Mouse (Mus musculus): ENCODE data around the gene Vps16. TPM values are rescaled to one million over a fixed set of nuclear protein-coding genes. Genes with fewer than 3 reads are reported as not detected.

Vps16 gene
- polyA plus RNA-seq, 1 experiment from 2014 or later, result 99.9 TPM

- Histone ChIP-seq H3K4me1 (replicated peaks) (peaks cover 14% of the 10 kb centered on the region), H3K9ac (no peak overlapping the region), H3K9me3 (no peaks in the 10 kb centered on the region), H3K4me3 (no peak overlapping the region), H3K36me3 (no peaks in the 10 kb centered on the region), H3K4me2 (no peak overlapping the region), H3K27me3 (peaks cover 22% of the 10 kb centered on the region), H3K27ac (no peak overlapping the region)
- ATAC-seq (ENCODE audit: low FRiP score), result no peak
- WGBS, result 86% methylated on average over 4 of the region's 4 CpGs
These were observed 22.2 kb upstream of the Vps16 start for GRCm38 (mm10) chr2:130401891-130402290.

- Histone ChIP-seq H3K4me1 (replicated peaks) (peaks cover 5% of the 10 kb centered on the region; the same call in 1 of the 2 replicates), H3K9ac (no peak within 1 kb of the TSS), H3K27me3 (peaks cover 4% of the 10 kb centered on the region; the same call in 1 of the 2 replicates), H3K9me3 (no peaks in the 10 kb centered on the region), H3K36me3 (no peaks in the 10 kb centered on the region), H3K4me2 (no peak within 1 kb of the TSS), H3K27ac (no peak within 1 kb of the TSS), H3K4me3 (no peak within 1 kb of the TSS)
- ATAC-seq (ENCODE audit: low FRiP score), result no peak
- WGBS, result 91% methylated on average over 1 of the region's 1 CpGs
These were observed 19.2 kb upstream of the Vps16 start, which contains the start of the genes Gm28372 and 1700020A23Rik for GRCm38 (mm10) chr2:130404939-130405338. TSS of gene Gm28372 (plus strand) at chr2:130405239. TSS of gene 1700020A23Rik (plus strand) at chr2:130405259.

GRCm38 (mm10) chr2:130406178-130406577, 18.0 kb upstream of the Vps16 start, which contains the start of gene Tmem239:
TSS of gene Tmem239 (plus strand) at chr2:130406478.
- no peaks in the 10 kb centered on the region for H3K9me3 ChIP-seq
- no peak within 1 kb of the TSS for H3K9ac ChIP-seq
- ATAC-seq (ENCODE audit: low FRiP score), result no peak
- no peak within 1 kb of the TSS for H3K4me2 ChIP-seq
- no peaks in the 10 kb centered on the region for H3K36me3 ChIP-seq
- H3K4me3 ChIP-seq, result no peak within 1 kb of the TSS
- WGBS, result 92% methylated on average over 2 of the region's 2 CpGs
- H3K27me3 ChIP-seq, result peaks cover 4% of the 10 kb centered on the region; the same call in 1 of the 2 replicates
- H3K4me1 ChIP-seq (replicated peaks), result peaks cover 5% of the 10 kb centered on the region; the same call in 1 of the 2 replicates
- H3K27ac ChIP-seq, result no peak within 1 kb of the TSS

GRCm38 (mm10) chr2:130408194-130408593, 15.9 kb upstream of the Vps16 start:
- Histone ChIP-seq H3K4me3 (no peak overlapping the region), H3K36me3 (no peaks in the 10 kb centered on the region), H3K27me3 (no peaks in the 10 kb centered on the region), H3K9ac (no peak overlapping the region), H3K4me2 (no peak overlapping the region), H3K27ac (no peak overlapping the region), H3K9me3 (no peaks in the 10 kb centered on the region), H3K4me1 (replicated peaks) (peaks cover 10% of the 10 kb centered on the region)
- 0 out of 2 replicates have a peak, but pooled peaks have one; percentile 13 for ATAC-seq (ENCODE audit: low FRiP score)
- WGBS, result 22% methylated on average over 6 of the region's 6 CpGs

- H3K9me3 ChIP-seq, result no peaks in the 10 kb centered on the region
- no peak overlapping the region for H3K9ac ChIP-seq
- H3K36me3 ChIP-seq, result no peaks in the 10 kb centered on the region
- no peaks in the 10 kb centered on the region for H3K27me3 ChIP-seq
- no peak overlapping the region for H3K4me3 ChIP-seq
- 38% methylated on average over 16 of the region's 16 CpGs for WGBS
- ATAC-seq (ENCODE audit: low FRiP score), result peak; percentile 73
- H3K4me1 ChIP-seq (replicated peaks), result peaks cover 10% of the 10 kb centered on the region
- no peak overlapping the region for H3K27ac ChIP-seq
- 0 out of 2 replicates have a peak overlapping the region, but pooled peaks have one; percentile 17 for H3K4me2 ChIP-seq
These were observed 12.3 kb upstream of the Vps16 start for GRCm38 (mm10) chr2:130411558-130412495.

GRCm38 (mm10) chr2:130412775-130413174, 11.4 kb upstream of the Vps16 start:
- Histone ChIP-seq H3K27ac (no peak overlapping the region), H3K9ac (no peak overlapping the region), H3K4me1 (replicated peaks) (peaks cover 10% of the 10 kb centered on the region), H3K27me3 (no peaks in the 10 kb centered on the region), H3K9me3 (no peaks in the 10 kb centered on the region), H3K4me3 (no peak overlapping the region), H3K36me3 (no peaks in the 10 kb centered on the region), H3K4me2 (no peak overlapping the region)
- ATAC-seq (ENCODE audit: low FRiP score), result no peak
- WGBS, result 87% methylated on average over 3 of the region's 3 CpGs

- H3K4me1 ChIP-seq (replicated peaks), result peaks cover 6% of the 10 kb centered on the region
- H3K4me2 ChIP-seq, result no peak overlapping the region
- H3K27me3 ChIP-seq, result no peaks in the 10 kb centered on the region
- H3K27ac ChIP-seq, result no peak overlapping the region
- peaks cover 8% of the 10 kb centered on the region for H3K36me3 ChIP-seq
- H3K9me3 ChIP-seq, result no peaks in the 10 kb centered on the region
- no peak for ATAC-seq (ENCODE audit: low FRiP score)
- 77% methylated on average over 6 of the region's 6 CpGs for WGBS
- H3K9ac ChIP-seq, result no peak overlapping the region
- H3K4me3 ChIP-seq, result no peak overlapping the region
These were observed 9.9 kb upstream of the Vps16 start for GRCm38 (mm10) chr2:130414094-130414856.

GRCm38 (mm10) chr2:130421781-130422620, 2.1 kb upstream of the Vps16 start:
- 96% methylated on average over 26 of the region's 26 CpGs for WGBS
- no peak overlapping the region for H3K4me2 ChIP-seq
- no peak overlapping the region for H3K9ac ChIP-seq
- H3K4me1 ChIP-seq (replicated peaks), result peaks cover 55% of the 10 kb centered on the region
- H3K27ac ChIP-seq, result no peak overlapping the region
- peaks cover 12% of the 10 kb centered on the region for H3K36me3 ChIP-seq
- H3K4me3 ChIP-seq, result no peak overlapping the region
- H3K27me3 ChIP-seq, result no peaks in the 10 kb centered on the region
- ATAC-seq (ENCODE audit: low FRiP score), result no peak
- H3K9me3 ChIP-seq, result no peaks in the 10 kb centered on the region

- Histone ChIP-seq H3K9me3 (no peaks in the 10 kb centered on the region), H3K27me3 (no peaks in the 10 kb centered on the region), H3K9ac (peak overlapping the region; percentile 91), H3K4me2 (peak overlapping the region; percentile 83), H3K36me3 (peaks cover 12% of the 10 kb centered on the region), H3K4me1 (replicated peaks) (peaks cover 58% of the 10 kb centered on the region), H3K27ac (peak overlapping the region; percentile 96), H3K4me3 (peak overlapping the region; percentile 82)
- ATAC-seq (ENCODE audit: low FRiP score), result peak; percentile 80
- 15% methylated on average over 49 of the region's 49 CpGs for WGBS
These were observed 578 bp upstream of the Vps16 start for GRCm38 (mm10) chr2:130423397-130424125.

GRCm38 (mm10) chr2:130425112-130425511, 973 bp downstream of the Vps16 start:
- Histone ChIP-seq H3K4me3 (peak overlapping the region; percentile 82), H3K27me3 (no peaks in the 10 kb centered on the region), H3K36me3 (no peaks in the 10 kb centered on the region), H3K4me1 (replicated peaks) (peaks cover 50% of the 10 kb centered on the region), H3K9ac (peak overlapping the region; percentile 91), H3K4me2 (peak overlapping the region; percentile 83), H3K9me3 (no peaks in the 10 kb centered on the region), H3K27ac (peak overlapping the region; percentile 96)
- WGBS, result 54% methylated on average over 5 of the region's 5 CpGs
- no peak for ATAC-seq (ENCODE audit: low FRiP score)

- WGBS, result 62% methylated on average over 2 of the region's 2 CpGs
- H3K4me1 ChIP-seq (replicated peaks), result peaks cover 15% of the 10 kb centered on the region
- no peaks in the 10 kb centered on the region for H3K9me3 ChIP-seq
- H3K36me3 ChIP-seq, result peaks cover 7% of the 10 kb centered on the region
- no peaks in the 10 kb centered on the region for H3K27me3 ChIP-seq
- H3K9ac ChIP-seq, result peak overlapping the region; percentile 3; the same call in 1 of the 2 replicates
- H3K27ac ChIP-seq, result no peak overlapping the region
- ATAC-seq (ENCODE audit: low FRiP score), result no peak
- H3K4me2 ChIP-seq, result no peak overlapping the region
- no peak overlapping the region for H3K4me3 ChIP-seq
These were observed 5.7 kb downstream of the Vps16 start for GRCm38 (mm10) chr2:130429851-130430250.
